Mouse (Mus musculus) liver, postnatal 0 days (tissue): ENCODE results near the gene Rcor2.

Source experiments
- CTCF ChIP-seq: sonication (generic); IDR thresholded peaks from 2 replicates; pipeline ENCODE4 v1.5.1; 2016; ENCODE audit warnings: antibody characterized with exemption, low read depth
- EP300 ChIP-seq: IDR thresholded peaks from 2 replicates; pipeline ENCODE4 v1.6.1; 2016; ENCODE audit warnings: antibody characterized with exemption, low read depth, mild to moderate bottlenecking

DNA sequence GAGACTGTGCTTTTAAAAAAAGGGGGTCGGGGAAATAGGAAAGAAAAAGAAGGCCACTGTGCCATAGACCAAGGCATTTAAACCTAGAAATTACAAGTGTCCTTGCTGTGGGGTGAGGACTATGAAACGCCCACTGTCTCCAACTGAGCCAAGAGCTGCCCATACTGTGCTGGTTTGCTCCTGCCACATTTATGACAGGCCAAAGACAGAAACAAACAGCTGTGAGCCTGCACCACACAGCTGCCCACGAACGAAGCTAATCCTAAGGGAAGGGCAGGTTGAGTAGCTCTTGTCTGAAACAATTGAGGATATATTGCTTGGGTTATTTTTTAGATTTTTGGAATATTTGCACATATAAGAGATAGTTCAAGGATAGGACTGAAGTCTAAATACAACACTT lies 49.7 kb downstream of the Rcor2 start:
- TF ChIP-seq CTCF (no peak), EP300 (no peak)
